Mouse (Mus musculus): ENCODE measurements at regions not wholly inside any gene's neighbourhood (a gene's known extent, or its start where the extent isn't known, plus 50 kb on each side); places are given as distances from the start of the nearest gene placed in this dataset.

DNA sequence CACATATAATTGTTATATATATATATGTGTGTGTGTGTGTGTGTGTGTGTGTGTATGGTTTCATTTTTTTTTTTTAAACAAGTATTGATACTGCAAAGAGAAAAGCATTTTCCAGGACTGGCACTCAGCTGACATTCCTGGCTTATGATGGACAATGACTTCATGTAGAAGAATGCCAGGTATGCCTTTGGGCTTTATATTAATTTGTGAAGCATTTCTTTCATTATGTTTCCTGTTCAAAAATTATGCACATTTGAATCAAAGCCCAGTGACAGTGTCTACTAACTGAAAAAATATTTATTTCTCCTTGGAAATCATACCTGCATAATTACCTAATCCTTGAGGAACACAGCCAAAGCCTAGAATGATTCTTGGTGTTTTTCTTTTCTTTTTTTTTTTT is 256.4 kb upstream of the Nudt12 start:
- no peak overlapping the region for H3K4me2 ChIP-seq (ENCODE audit: low read depth, low read length, severe bottlenecking)
- no peak overlapping the region for H3K4me3 ChIP-seq (ENCODE audit: low read depth, low read length)

DNA sequence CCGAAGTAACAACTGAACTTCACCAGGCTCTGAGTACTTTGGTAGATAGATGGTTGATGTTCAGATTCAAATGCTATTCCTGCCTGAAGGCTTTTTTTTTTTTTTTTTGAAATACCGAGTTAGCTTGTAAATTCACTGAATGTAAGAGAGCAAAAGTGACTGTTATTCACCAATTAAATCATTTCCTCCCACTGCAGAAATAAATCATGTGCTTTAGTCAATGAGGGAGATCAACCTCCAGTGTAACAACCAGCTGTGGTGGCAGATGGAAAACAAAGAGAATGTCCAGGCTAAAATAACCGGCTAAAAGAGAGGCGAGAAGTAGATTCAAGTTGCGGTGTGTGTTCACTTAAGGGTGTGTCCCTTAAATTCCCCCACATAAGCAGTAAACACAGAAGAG is 235.8 kb upstream of the Nudt12 start:
- H3K36me3 ChIP-seq (ENCODE audit: control insufficient read depth, insufficient read depth, low read length), result no peaks in the 10 kb centered on the region
- H3K4me1 ChIP-seq (replicated peaks; ENCODE audit: control insufficient read depth, insufficient read depth, low read length), result no peaks in the 10 kb centered on the region
- no peak for ATAC-seq (replicated peaks; ENCODE audit: low FRiP score)
- no peaks in the 10 kb centered on the region for H3K27me3 ChIP-seq (ENCODE audit: control insufficient read depth, insufficient read depth, low read length)
- no peak for DNase-seq (ENCODE audit: low spot score)
- no peak overlapping the region for H3K9ac ChIP-seq (ENCODE audit: low read length)
- H3K4me2 ChIP-seq (ENCODE audit: low read depth, low read length, severe bottlenecking), result no peak overlapping the region
- WGBS, result 94% methylated on average over 5 of the region's 5 CpGs
- no peak overlapping the region for H3K4me3 ChIP-seq (ENCODE audit: low read depth, low read length)
- H3K27ac ChIP-seq (ENCODE audit: low read depth, low read length), result no peak overlapping the region
- no peaks in the 10 kb centered on the region for H3K9me3 ChIP-seq (ENCODE audit: control insufficient read depth, low read length)

More for the DNA sequence above, 256.4 kb upstream of the Nudt12 start:
- H3K9ac ChIP-seq (ENCODE audit: low read length), result no peak overlapping the region
- no peaks in the 10 kb centered on the region for H3K9me3 ChIP-seq (ENCODE audit: control insufficient read depth, low read length)
- DNase-seq (ENCODE audit: low spot score) (no peak), ATAC-seq (replicated peaks; ENCODE audit: low FRiP score) (no peak)
- H3K36me3 ChIP-seq (ENCODE audit: control insufficient read depth, insufficient read depth, low read length), result no peaks in the 10 kb centered on the region
- H3K4me1 ChIP-seq (replicated peaks; ENCODE audit: control insufficient read depth, insufficient read depth, low read length), result no peaks in the 10 kb centered on the region
- no peaks in the 10 kb centered on the region for H3K27me3 ChIP-seq (ENCODE audit: control insufficient read depth, insufficient read depth, low read length)
- no peak overlapping the region for H3K27ac ChIP-seq (ENCODE audit: low read depth, low read length)

DNA sequence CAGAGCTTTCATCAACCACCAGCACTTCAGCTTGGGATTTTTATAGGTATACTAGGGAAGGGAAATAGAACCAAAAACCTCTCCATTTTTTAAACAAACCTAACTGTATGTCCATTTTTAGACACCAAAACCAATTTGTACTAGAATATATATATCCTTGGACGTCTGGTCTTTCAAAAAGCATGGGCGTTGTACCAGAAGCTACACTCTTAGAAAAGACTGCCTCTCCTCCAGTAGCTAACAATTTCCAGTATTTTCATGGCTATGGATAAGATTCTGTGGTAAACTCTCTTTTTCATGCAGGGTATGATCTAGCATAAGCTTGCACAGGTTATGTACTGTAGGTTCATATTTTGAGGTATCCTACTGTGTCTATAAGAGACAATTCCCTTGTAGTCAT is 219.1 kb upstream of the Nudt12 start:
- Histone ChIP-seq H3K27ac (ENCODE audit: low read depth, low read length) (no peak overlapping the region), H3K36me3 (ENCODE audit: control insufficient read depth, insufficient read depth, low read length) (no peaks in the 10 kb centered on the region), H3K4me2 (ENCODE audit: low read depth, low read length, severe bottlenecking) (no peak overlapping the region), H3K4me1 (replicated peaks; ENCODE audit: control insufficient read depth, insufficient read depth, low read length) (no peaks in the 10 kb centered on the region), H3K27me3 (ENCODE audit: control insufficient read depth, insufficient read depth, low read length) (no peaks in the 10 kb centered on the region), H3K9ac (ENCODE audit: low read length) (no peak overlapping the region), H3K9me3 (ENCODE audit: control insufficient read depth, low read length) (no peaks in the 10 kb centered on the region), H3K4me3 (ENCODE audit: low read depth, low read length) (no peak overlapping the region)
- ATAC-seq (replicated peaks; ENCODE audit: low FRiP score) (no peak), DNase-seq (ENCODE audit: low spot score) (no peak)
- WGBS, result 77% methylated on average over 2 of the region's 2 CpGs

All from forebrain, embryonic 11.5 days (tissue).